Mouse (Mus musculus): ENCODE data around the gene Platr25.
"Not testable (repeated sequence)": the region's sequence is repeated elsewhere in the genome, so short reads cannot be mapped to it uniquely, and the experiment has no call there.

GRCm38 (mm10) chr13:62684608-62685286, 75.8 kb downstream of the Platr25 start:
- TF ChIP-seq GATA1, TAL1 (IDR thresholded peaks at IDR 0.05; ENCODE audit: low read length): not testable (repeated sequence)
